Mouse (Mus musculus) stomach, postnatal 0 days (tissue): Measurements from ENCODE around the gene Dnaja3. TPM values are rescaled to one million over a fixed set of nuclear protein-coding genes. Genes with fewer than 3 reads are reported as not detected.

ENCODE experiments used
- ATAC-seq: fragments of 200-750 bp; cut with Nextera tagmentation; 2 replicates; pipeline ENCODE4 v1.8.0; 2017; ENCODE audit not compliant: low FRiP score, low TSS enrichment
- DNase-seq: peaks from one replicate; pipeline ENCODE4 v3.0.0-alpha.2; 2016; ENCODE audit warnings: low spot score
- H3K27ac ChIP-seq: fragments of 300-500 bp; sonication (generic); replicated peaks from 2 replicates; pipeline ENCODE4 v1.5.1; 2014; ENCODE audit warnings: mild to moderate bottlenecking, control low read depth
- H3K27me3 ChIP-seq: fragments of 300-500 bp; sonication (generic); 2 replicates; pipeline ENCODE4 v1.6.1; 2014; ENCODE audit warnings: low read length; ENCODE audit not compliant: control insufficient read depth, insufficient read depth
- H3K36me3 ChIP-seq: fragments of 300-500 bp; sonication (generic); 2 replicates; pipeline ENCODE4 v1.6.1; 2014; ENCODE audit warnings: low read length, mixed read lengths; ENCODE audit not compliant: control insufficient read depth, insufficient read depth
- H3K4me1 ChIP-seq: fragments of 300-500 bp; sonication (generic); replicated peaks from 2 replicates; pipeline ENCODE4 v1.6.1; 2014; ENCODE audit warnings: antibody characterized with exemption; ENCODE audit not compliant: control insufficient read depth, insufficient read depth
- H3K4me2 ChIP-seq: fragments of 300-500 bp; sonication (generic); replicated peaks from 2 replicates; pipeline ENCODE4 v1.6.1; 2014; ENCODE audit warnings: low read depth, mild to moderate bottlenecking, control low read depth, moderate library complexity
- H3K4me3 ChIP-seq: fragments of 300-500 bp; sonication (generic); 2 replicates; pipeline ENCODE4 v1.5.1; 2014; ENCODE audit warnings: low read depth, low read length, control low read depth
- H3K9ac ChIP-seq: fragments of 300-500 bp; sonication (generic); 2 replicates; pipeline ENCODE4 v1.6.1; 2014; ENCODE audit warnings: mild to moderate bottlenecking, low read length, control low read depth, mixed read lengths
- H3K9me3 ChIP-seq: fragments of 300-500 bp; sonication (generic); 2 replicates; pipeline ENCODE4 v1.6.1; 2016; ENCODE audit warnings: low read length; ENCODE audit not compliant: control insufficient read depth
- CTCF ChIP-seq: IDR thresholded peaks from 2 replicates; pipeline ENCODE4 v1.5.1; 2016; ENCODE audit warnings: antibody characterized with exemption, low read depth, mild to moderate bottlenecking, moderate library complexity
- EP300 ChIP-seq: optimal IDR thresholded peaks from 2 replicates; pipeline ENCODE3; 2016; ENCODE audit warnings: antibody characterized with exemption
- WGBS: fragments of 180-500 bp; shearing (Covaris S2); extraction: QIAGEN DNeasy Blood & Tissue Kit; methylation state at CpG from one replicate; pipeline ENCODE4 v1.1.7; 2014; 5-methylcytosine and 5-hydroxymethylcytosine counted together
- polyA plus RNA-seq: library from polyadenylated mRNA; unstranded; fragments of >200 nt; fragmentation: Nextera tagmentation; extraction: Ambion mirVana; gene quantifications from 2 replicates; pipeline ENCODE4 v1.2.1, GENCODE M21; 2015

Gene Dnaja3
- polyA plus RNA-seq, 1 experiment from 2014 or later, result 47.0 TPM

GRCm38 (mm10) chr16:4655764-4656570 is 16.2 kb downstream of the Dnaja3 start:
- H3K4me3 ChIP-seq, result no peak overlapping the region
- no peak for DNase-seq
- no peak for ATAC-seq

GRCm38 (mm10) chr16:4656571-4657081 is 16.8 kb downstream of the Dnaja3 start:
- Histone ChIP-seq H3K9me3 (no peaks in the 10 kb centered on the region), H3K4me2 (no peak overlapping the region), H3K9ac (no peak overlapping the region), H3K27ac (peak overlapping the region; percentile 45), H3K4me1 (peaks cover 3% of the 10 kb centered on the region; the same call in 1 of the 2 replicates), H3K27me3 (no peaks in the 10 kb centered on the region), H3K4me3 (no peak overlapping the region), H3K36me3 (peaks cover 9% of the 10 kb centered on the region)
- TF ChIP-seq CTCF (no peak), EP300 (no peak)
- ATAC-seq, result no peak
- DNase-seq, result no peak
- WGBS, result 66% methylated on average over 9 of the region's 9 CpGs

More at GRCm38 (mm10) chr16:4655764-4656570, 16.2 kb downstream of the Dnaja3 start:
- peaks cover 11% of the 10 kb centered on the region; the same call in 1 of the 2 replicates for H3K36me3 ChIP-seq
- peaks cover 3% of the 10 kb centered on the region; the same call in 1 of the 2 replicates for H3K4me1 ChIP-seq
- peak overlapping the region; percentile 53 for H3K27ac ChIP-seq
- peak overlapping the region; percentile 31; the same call in 1 of the 2 replicates for H3K9ac ChIP-seq
- WGBS, result 37% methylated on average over 11 of the region's 11 CpGs
- H3K27me3 ChIP-seq, result no peaks in the 10 kb centered on the region
- no peaks in the 10 kb centered on the region for H3K9me3 ChIP-seq
- H3K4me2 ChIP-seq, result no peak overlapping the region
- peak; percentile 51 for TF ChIP-seq CTCF
- TF ChIP-seq EP300, result no peak

GRCm38 (mm10) chr16:4658781-4659245 is 19.0 kb downstream of the Dnaja3 start:
- Histone ChIP-seq H3K27ac (no peak overlapping the region), H3K4me1 (peaks cover 3% of the 10 kb centered on the region; the same call in 1 of the 2 replicates), H3K36me3 (peaks cover 6% of the 10 kb centered on the region; the same call in 1 of the 2 replicates), H3K9ac (no peak overlapping the region), H3K4me2 (no peak overlapping the region), H3K27me3 (no peaks in the 10 kb centered on the region), H3K9me3 (no peaks in the 10 kb centered on the region), H3K4me3 (no peak overlapping the region)
- ATAC-seq (peak; percentile 48; the same call in 1 of the 2 replicates), DNase-seq (peak; percentile 42)
- TF ChIP-seq CTCF (no peak), EP300 (no peak)
- WGBS, result 48% methylated on average over 9 of the region's 11 CpGs

- H3K9ac ChIP-seq, result no peak overlapping the region
- WGBS, result 29% methylated on average over 2 of the region's 2 CpGs
Measured at GRCm38 (mm10) chr16:4659326-4659725, 19.5 kb downstream of the Dnaja3 start.

GRCm38 (mm10) chr16:4661605-4662004 is 21.8 kb downstream of the Dnaja3 start:
- Histone ChIP-seq H3K27me3 (no peaks in the 10 kb centered on the region), H3K4me3 (no peak overlapping the region), H3K9me3 (no peaks in the 10 kb centered on the region), H3K36me3 (peaks cover 3% of the 10 kb centered on the region; the same call in 1 of the 2 replicates), H3K4me1 (no peaks in the 10 kb centered on the region), H3K9ac (no peak overlapping the region; the same call in 1 of the 2 replicates), H3K27ac (no peak overlapping the region), H3K4me2 (no peak overlapping the region)
- ATAC-seq (no peak), DNase-seq (no peak)
- 78% methylated on average over 2 of the region's 2 CpGs for WGBS
- TF ChIP-seq CTCF (no peak), EP300 (no peak)

More at GRCm38 (mm10) chr16:4659326-4659725, 19.5 kb downstream of the Dnaja3 start:
- ATAC-seq, result no peak
- Histone ChIP-seq H3K36me3 (peaks cover 5% of the 10 kb centered on the region; the same call in 1 of the 2 replicates), H3K27me3 (no peaks in the 10 kb centered on the region), H3K9me3 (no peaks in the 10 kb centered on the region), H3K4me1 (peaks cover 3% of the 10 kb centered on the region; the same call in 1 of the 2 replicates), H3K27ac (no peak overlapping the region), H3K4me3 (no peak overlapping the region), H3K4me2 (no peak overlapping the region)
- DNase-seq, result no peak
- TF ChIP-seq CTCF (no peak), EP300 (no peak)
